Mouse (Mus musculus) liver, postnatal 0 days (tissue): ENCODE measurements at regions not wholly inside any gene's neighbourhood (a gene's known extent, or its start where the extent isn't known, plus 50 kb on each side); places are given as distances from the start of the nearest gene placed in this dataset.

Experiments used
- CTCF ChIP-seq: sonication (generic); IDR thresholded peaks from 2 replicates; pipeline ENCODE4 v1.5.1; 2016; ENCODE audit warnings: antibody characterized with exemption, low read depth
- EP300 ChIP-seq: IDR thresholded peaks from 2 replicates; pipeline ENCODE4 v1.6.1; 2016; ENCODE audit warnings: antibody characterized with exemption, low read depth, mild to moderate bottlenecking

DNA sequence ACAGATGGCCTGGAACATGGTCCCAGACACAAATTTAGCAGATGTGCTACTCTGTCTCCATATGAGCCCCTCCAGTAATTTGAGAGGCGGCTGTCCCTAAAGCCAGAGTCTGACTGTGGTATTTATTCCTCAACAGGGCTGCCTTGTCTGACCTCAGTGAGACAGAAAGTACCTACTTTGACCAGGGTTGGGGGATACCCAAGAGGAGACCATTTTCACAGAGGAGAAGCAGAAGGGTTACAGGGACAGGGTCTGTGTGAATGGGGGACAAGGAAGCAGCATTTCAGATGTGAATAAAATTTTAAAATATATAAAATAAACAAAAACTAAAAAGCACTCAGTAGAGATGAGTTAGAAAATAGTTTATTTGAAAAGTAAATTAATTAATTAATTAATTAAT is 339.8 kb upstream of the Cdh18 start:
- TF ChIP-seq CTCF (no peak), EP300 (no peak)
